Comparison of ENCODE assay signal across 7 mouse cellular contexts in the genomic region with DNA sequence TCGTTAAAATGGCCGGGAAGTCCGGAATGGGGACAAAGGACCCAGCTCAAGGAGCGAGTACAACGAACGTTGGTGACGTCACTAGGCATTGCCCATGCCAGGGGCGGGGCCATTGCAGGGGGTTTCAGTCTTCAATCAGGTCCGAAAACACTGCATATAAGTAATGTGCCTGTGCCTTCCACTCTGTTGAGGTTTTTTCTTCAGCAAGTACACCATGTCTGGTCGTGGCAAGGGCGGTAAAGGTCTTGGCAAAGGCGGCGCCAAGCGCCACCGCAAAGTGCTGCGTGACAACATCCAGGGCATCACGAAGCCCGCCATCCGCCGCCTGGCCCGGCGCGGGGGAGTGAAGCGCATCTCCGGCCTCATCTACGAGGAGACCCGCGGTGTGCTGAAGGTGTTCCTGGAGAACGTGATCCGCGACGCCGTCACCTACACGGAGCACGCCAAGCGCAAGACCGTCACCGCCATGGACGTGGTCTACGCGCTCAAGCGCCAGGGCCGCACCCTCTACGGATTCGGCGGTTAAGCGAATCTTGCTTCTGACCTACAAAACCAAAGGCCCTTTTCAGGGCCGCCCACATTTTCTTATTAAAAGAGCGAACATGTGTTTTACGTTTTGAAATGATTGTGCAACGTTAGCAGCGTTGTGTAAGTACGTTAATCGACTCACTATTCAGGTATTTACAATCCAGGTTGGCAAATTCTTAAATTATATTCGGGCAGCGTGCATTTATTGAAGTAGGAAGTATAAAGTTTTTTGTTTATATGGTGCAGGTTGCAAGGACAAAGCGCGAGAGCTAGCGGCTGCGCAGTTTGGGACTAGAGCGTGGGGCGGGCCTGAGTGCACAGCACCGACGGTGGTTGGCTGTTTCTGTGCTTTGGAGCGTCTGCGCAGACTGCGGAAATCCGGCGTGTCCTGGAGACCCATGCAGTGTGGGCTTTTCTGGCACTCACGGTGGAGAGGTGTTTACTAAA. TPM values are rescaled to one million over a fixed set of nuclear protein-coding genes. Genes with fewer than 3 reads are reported as not detected.
A peak's percentile ranks its signal among the peaks of the same experiment; 100 is the strongest.
DNase-seq lines count a peak whose midpoint lies in the region; ATAC-seq and TF ChIP-seq lines count a peak whose summit lies in the region.

Hist1h4h (plus strand) TSS at position 150 of the 975 bp plus-strand sequence.

- H3K4me3 ChIP-seq in embryonic facial prominence, embryonic 12.5 days = peak within 1 kb of the TSS; percentile 55
- peak within 1 kb of the TSS; percentile 59 for H3K4me3 ChIP-seq in kidney, adult 2 months (ENCODE audit: insufficient read depth, low read depth, low read length)
- peak within 1 kb of the TSS; percentile 50 for H3K4me3 ChIP-seq in limb, embryonic 12.5 days (replicated peaks)
- H3K4me3 ChIP-seq in midbrain, embryonic 15.5 days = peak within 1 kb of the TSS; percentile 54
- peak within 1 kb of the TSS; percentile 59 for H3K4me3 ChIP-seq in spleen, adult 2 months (ENCODE audit: extremely low read depth, insufficient read depth, insufficient read length)

- peak; percentile 98 for TF ChIP-seq POLR2A in kidney, adult 2 months (IDR thresholded peaks at IDR 0.05; ENCODE audit: low read depth, low read length)
- TF ChIP-seq POLR2A in spleen, adult 2 months (IDR thresholded peaks at IDR 0.05; ENCODE audit: low read depth, low read length) = peak; percentile 99

- under 1% methylated on average over 62 of the region's 70 CpGs for WGBS in embryonic facial prominence, embryonic 12.5 days
- under 1% methylated on average over 64 of the region's 70 CpGs for WGBS in kidney, adult 2 months
- WGBS in limb, embryonic 12.5 days = under 1% methylated on average over 65 of the region's 70 CpGs
- WGBS in midbrain, embryonic 15.5 days = under 1% methylated on average over 67 of the region's 70 CpGs
- under 1% methylated on average over 66 of the region's 70 CpGs for WGBS in spleen, adult 2 months

- TF ChIP-seq CTCF in kidney, adult 2 months (conservative IDR thresholded peaks at IDR 0.05; ENCODE audit: insufficient read depth, insufficient read length, low read depth, low read length) = no peak
- TF ChIP-seq CTCF in spleen, adult 2 months (IDR thresholded peaks at IDR 0.05; ENCODE audit: extremely low read depth, insufficient read depth, insufficient read length, insufficient replicate concordance) = no peak

- H3K4me1 ChIP-seq in embryonic facial prominence, embryonic 12.5 days = peaks cover 22% of the 10 kb centered on the region
- peaks cover 11% of the 10 kb centered on the region; the same call in 1 of the 2 replicates for H3K4me1 ChIP-seq in kidney, adult 2 months (ENCODE audit: control insufficient read depth, insufficient read depth, low read length)
- H3K4me1 ChIP-seq in limb, embryonic 12.5 days (replicated peaks) = peaks cover 27% of the 10 kb centered on the region
- H3K4me1 ChIP-seq in midbrain, embryonic 15.5 days = peaks cover 45% of the 10 kb centered on the region
- H3K4me1 ChIP-seq in spleen, adult 2 months (ENCODE audit: control insufficient read depth, insufficient read depth, insufficient read length) = peaks cover 3% of the 10 kb centered on the region; the same call in 1 of the 2 replicates

- no peaks in the 10 kb centered on the region for H3K27me3 ChIP-seq in embryonic facial prominence, embryonic 12.5 days
- H3K27me3 ChIP-seq in kidney, adult 2 months (replicated peaks; ENCODE audit: control insufficient read depth, insufficient read depth, low read length) = no peaks in the 10 kb centered on the region
- no peaks in the 10 kb centered on the region for H3K27me3 ChIP-seq in limb, embryonic 12.5 days
- no peaks in the 10 kb centered on the region for H3K27me3 ChIP-seq in midbrain, embryonic 15.5 days (replicated peaks)
- H3K27me3 ChIP-seq in spleen, adult 2 months (ENCODE audit: control insufficient read depth, insufficient read depth, low read length) = no peaks in the 10 kb centered on the region

- H3K9ac ChIP-seq in embryonic facial prominence, embryonic 12.5 days = peak within 1 kb of the TSS; percentile 69
- peak within 1 kb of the TSS; percentile 82 for H3K9ac ChIP-seq in limb, embryonic 12.5 days (replicated peaks)
- peak within 1 kb of the TSS; percentile 75 for H3K9ac ChIP-seq in midbrain, embryonic 15.5 days

- peak; percentile 82 for ATAC-seq in embryonic facial prominence, embryonic 12.5 days (ENCODE audit: insufficient number of reproducible peaks, insufficient read depth, low FRiP score, low TSS enrichment)
- peak; percentile 78 for ATAC-seq in limb, embryonic 12.5 days (ENCODE audit: insufficient number of reproducible peaks, insufficient read depth, low FRiP score, low TSS enrichment, low read depth)
- peak; percentile 92 for ATAC-seq in midbrain, embryonic 15.5 days (replicated peaks)

- peak; percentile 90 for DNase-seq in adrenal gland, postnatal 25 days
- DNase-seq in heart, adult 18-20 months = peak; percentile 98 to 99
- DNase-seq in kidney, adult 2 months = peak; percentile 99
- peak; percentile 91 to 93 for DNase-seq in spleen, adult 2 months (ENCODE audit: low read depth in 1 of 2, low spot score in 2 of 2)

- peak within 1 kb of the TSS; percentile 54 for H3K4me2 ChIP-seq in embryonic facial prominence, embryonic 12.5 days (replicated peaks)
- H3K4me2 ChIP-seq in limb, embryonic 12.5 days = peak within 1 kb of the TSS; percentile 69
- H3K4me2 ChIP-seq in midbrain, embryonic 15.5 days = peak within 1 kb of the TSS; percentile 85

- H3K27ac ChIP-seq in embryonic facial prominence, embryonic 12.5 days = peak within 1 kb of the TSS; percentile 95
- peak within 1 kb of the TSS; percentile 94 for H3K27ac ChIP-seq in kidney, adult 2 months (ENCODE audit: insufficient read depth, low read depth, low read length)
- peak within 1 kb of the TSS; percentile 98 for H3K27ac ChIP-seq in limb, embryonic 12.5 days
- peak within 1 kb of the TSS; percentile 96 for H3K27ac ChIP-seq in midbrain, embryonic 15.5 days
- peak within 1 kb of the TSS; percentile 86 for H3K27ac ChIP-seq in spleen, adult 2 months (ENCODE audit: insufficient read depth, low read length)

- no peaks in the 10 kb centered on the region for H3K9me3 ChIP-seq in embryonic facial prominence, embryonic 12.5 days
- no peaks in the 10 kb centered on the region for H3K9me3 ChIP-seq in limb, embryonic 12.5 days
- H3K9me3 ChIP-seq in midbrain, embryonic 15.5 days = no peaks in the 10 kb centered on the region

- no peaks in the 10 kb centered on the region for H3K36me3 ChIP-seq in embryonic facial prominence, embryonic 12.5 days
- H3K36me3 ChIP-seq in kidney, adult 2 months (ENCODE audit: control insufficient read depth, insufficient read depth, low read length) = no peaks in the 10 kb centered on the region
- no peaks in the 10 kb centered on the region for H3K36me3 ChIP-seq in limb, embryonic 12.5 days
- no peaks in the 10 kb centered on the region for H3K36me3 ChIP-seq in midbrain, embryonic 15.5 days (replicated peaks)
- H3K36me3 ChIP-seq in spleen, adult 2 months (ENCODE audit: control insufficient read depth, insufficient read depth, low read length) = no peaks in the 10 kb centered on the region

RNA-seq across cellular contexts. Expression of gene Hist1h4h, which starts in this region (rescaled TPM):
- total RNA-seq in adrenal gland, postnatal 25 days (2021) = 474 and 516 TPM in 2 replicates
- 6.2 and 6.8 TPM in 2 replicates for polyA plus RNA-seq in embryonic facial prominence, embryonic 12.5 days (2016; fragmentation: Nextera tagmentation; extraction: Ambion mirVana)
- total RNA-seq in heart, adult 18-20 months (2021) = 100 to 1,000 TPM; 225 to 244 TPM
- 44.7 and 57.5 TPM in 2 replicates for polyA plus RNA-seq in kidney, adult 2 months (2012; rRNA removed)
- 6.0 and 9.0 TPM in 2 replicates for polyA plus RNA-seq in limb, embryonic 12.5 days (2016; fragmentation: Nextera tagmentation; extraction: Ambion mirVana)
- polyA plus RNA-seq in midbrain, embryonic 15.5 days (2015; fragmentation: Nextera tagmentation; extraction: Ambion mirVana) = 3.3 and 5.1 TPM in 2 replicates
- polyA plus RNA-seq in spleen, adult 2 months (2012; rRNA removed) = 26.5 and 53.6 TPM in 2 replicates

Comparison
In these comparisons a context has a peak if more than half of its experiments do, and no peak if none do; other contexts are left out.
1. Peak in every context shown above with its lines: DNase-seq, ATAC-seq, H3K4me3 ChIP-seq and H3K27ac ChIP-seq.